Mouse (Mus musculus) CH12.LX (cell line): ENCODE measurements at regions not wholly inside any gene's neighbourhood (a gene's known extent, or its start where the extent isn't known, plus 50 kb on each side); places are given as distances from the start of the nearest gene placed in this dataset.

Experiments used
- DNase-seq: peaks from one replicate; pipeline ENCODE4 v3.0.0-alpha.2; 2013; ENCODE audit errors: extremely low read depth
- H3K27ac ChIP-seq: 2 replicates; pipeline ENCODE4 v1.5.1; 2012; ENCODE audit warnings: low read depth, mild to moderate bottlenecking, control low read depth, moderate library complexity; ENCODE audit not compliant: insufficient read depth
- H3K27me3 ChIP-seq: replicated peaks from 2 replicates; pipeline ENCODE3; 2012; ENCODE audit warnings: inconsistent platforms
- H3K36me3 ChIP-seq, 2 experiments: replicated peaks in 1 of 2; 2 replicates each; pipeline versions ENCODE3 to v1.6.1; 2012; ENCODE audit warnings: inconsistent platforms in 1 of 2, low read length in 1 of 2, mild to moderate bottlenecking in 1 of 2, mixed read lengths in 1 of 2, moderate library complexity in 1 of 2; ENCODE audit not compliant: control insufficient read depth in 1 of 2, insufficient read depth in 1 of 2
- H3K4me1 ChIP-seq, 2 experiments: 2 replicates each; pipeline ENCODE4 v1.6.1; 2012; ENCODE audit warnings: inconsistent platforms in 1 of 2, moderate library complexity in 1 of 2; ENCODE audit not compliant: insufficient read depth in 2 of 2, control insufficient read depth in 1 of 2
- H3K4me2 ChIP-seq: 2 replicates; pipeline ENCODE4 v1.6.1; 2012; ENCODE audit warnings: low read depth, mild to moderate bottlenecking, control low read depth; ENCODE audit not compliant: poor library complexity, insufficient read depth, severe bottlenecking
- H3K4me3 ChIP-seq, 3 experiments: fragments of 150-350 bp in 1 of 3; sonication (generic) in 1 of 3; replicated peaks in 1 of 3; 2 replicates each; pipeline versions ENCODE3 to v1.5.1; 2011 to 2012; ENCODE audit warnings: low read depth in 2 of 3, low read length in 2 of 3, mild to moderate bottlenecking in 2 of 3, moderate library complexity in 2 of 3, control low read depth in 1 of 3, improper control_type of control experiment in 1 of 3, inconsistent platforms in 1 of 3, mixed read lengths in 1 of 3; ENCODE audit not compliant: poor library complexity in 1 of 3
- H3K79me2 ChIP-seq: replicated peaks from 2 replicates; pipeline ENCODE4 v1.6.1; 2012; ENCODE audit warnings: mild to moderate bottlenecking, moderate library complexity; ENCODE audit not compliant: control insufficient read depth, poor library complexity, insufficient read depth, severe bottlenecking; ENCODE audit errors: extremely low read depth
- H3K9ac ChIP-seq: 2 replicates; pipeline ENCODE4 v1.6.1; 2012; ENCODE audit warnings: low read depth, mild to moderate bottlenecking, control low read depth, moderate library complexity; ENCODE audit not compliant: insufficient read depth
- H3K9me3 ChIP-seq: replicated peaks from 2 replicates; pipeline ENCODE3; 2012; ENCODE audit warnings: low read length, inconsistent platforms, mixed read lengths
- CHD2 ChIP-seq: IDR thresholded peaks from 2 replicates; pipeline ENCODE4 v1.6.1; 2011; ENCODE audit warnings: low read length, improper control_type of control experiment
- E2F4 ChIP-seq: IDR thresholded peaks from 2 replicates; pipeline ENCODE4 v1.6.1; 2011; ENCODE audit warnings: low read depth, low read length, improper control_type of control experiment; ENCODE audit not compliant: insufficient replicate concordance
- ELF1 ChIP-seq: IDR thresholded peaks from 2 replicates; pipeline ENCODE4 v1.6.1; 2014; ENCODE audit warnings: low read depth, mild to moderate bottlenecking, inconsistent platforms, low read length, improper control_type of control experiment
- ETS1 ChIP-seq: conservative IDR thresholded peaks from 2 replicates; pipeline ENCODE4 v1.6.1; 2012; ENCODE audit warnings: low read depth, mild to moderate bottlenecking, inconsistent platforms, low read length, improper control_type of control experiment, moderate library complexity
- IRF4 ChIP-seq: IDR thresholded peaks from 2 replicates; pipeline ENCODE4 v1.6.1; 2014; ENCODE audit warnings: low read depth, mild to moderate bottlenecking, inconsistent platforms, low read length, improper control_type of control experiment
- JUN ChIP-seq: IDR thresholded peaks from 2 replicates; pipeline ENCODE4 v1.6.1; 2011; ENCODE audit warnings: low read depth, mild to moderate bottlenecking, low read length, improper control_type of control experiment, moderate library complexity; ENCODE audit not compliant: insufficient read depth
- MAFK ChIP-seq: IDR thresholded peaks from 2 replicates; pipeline ENCODE4 v1.6.1; 2011; ENCODE audit warnings: low read length, improper control_type of control experiment; ENCODE audit not compliant: insufficient replicate concordance
- MYC ChIP-seq: IDR thresholded peaks from 2 replicates; pipeline ENCODE4 v1.6.1; 2011; ENCODE audit warnings: low read depth, mild to moderate bottlenecking, improper control_type of control experiment, low read length
- NELFE ChIP-seq: IDR thresholded peaks from 2 replicates; pipeline ENCODE4 v1.6.1; 2011; ENCODE audit warnings: low read depth, low read length, improper control_type of control experiment
- POLR2A ChIP-seq: IDR thresholded peaks from 2 replicates; pipeline ENCODE4 v1.6.1; 2011; ENCODE audit warnings: low read depth, mild to moderate bottlenecking, improper control_type of control experiment, low read length
- POLR2AphosphoS2 ChIP-seq: IDR thresholded peaks from 2 replicates; pipeline ENCODE4 v1.6.1; 2011; ENCODE audit warnings: low read depth, low read length, improper control_type of control experiment
- SIN3A ChIP-seq: IDR thresholded peaks from 2 replicates; pipeline ENCODE4 v1.6.1; 2012; ENCODE audit warnings: low read length, improper control_type of control experiment, inconsistent platforms
- TBP ChIP-seq: conservative IDR thresholded peaks from 2 replicates; pipeline ENCODE4 v1.6.1; 2011; ENCODE audit warnings: low read depth, low read length, improper control_type of control experiment
- USF2 ChIP-seq: conservative IDR thresholded peaks from 2 replicates; pipeline ENCODE4 v1.6.1; 2011; ENCODE audit warnings: low read depth, low read length, improper control_type of control experiment
- ZKSCAN1 ChIP-seq: IDR thresholded peaks from 2 replicates; pipeline ENCODE4 v1.6.1; 2012; ENCODE audit warnings: low read depth, inconsistent platforms, low read length, improper control_type of control experiment, borderline replicate concordance
- ZMIZ1 ChIP-seq: IDR thresholded peaks from 2 replicates; pipeline ENCODE4 v1.6.1; 2012; ENCODE audit warnings: low read depth, mild to moderate bottlenecking, inconsistent platforms, low read length, improper control_type of control experiment
- ZNF384 ChIP-seq: IDR thresholded peaks from 2 replicates; pipeline ENCODE4 v1.6.1; 2012; ENCODE audit warnings: low read depth, low read length, improper control_type of control experiment, inconsistent platforms
- dilution Hi-C: fragments of 300-500 bp; cut with MboI; formaldehyde crosslinking; loops from 2 replicates; pipeline ENCODE4 v1.14.3; 2020; ENCODE audit warnings: low sequenced_read_pairs; ENCODE audit not compliant: extremely low pct_unique_long_range_greater_than_20kb, extremely low pct_ligation_motif_present
- in situ Hi-C: fragments of 300-500 bp; cut with MboI; formaldehyde crosslinking; loops from 3 replicates; pipeline ENCODE4 v1.14.3; 2019; ENCODE audit warnings: low sequenced_read_pairs, low pct_ligation_motif_present, low pct_unique_long_range_greater_than_20kb, mixed read lengths

DNA sequence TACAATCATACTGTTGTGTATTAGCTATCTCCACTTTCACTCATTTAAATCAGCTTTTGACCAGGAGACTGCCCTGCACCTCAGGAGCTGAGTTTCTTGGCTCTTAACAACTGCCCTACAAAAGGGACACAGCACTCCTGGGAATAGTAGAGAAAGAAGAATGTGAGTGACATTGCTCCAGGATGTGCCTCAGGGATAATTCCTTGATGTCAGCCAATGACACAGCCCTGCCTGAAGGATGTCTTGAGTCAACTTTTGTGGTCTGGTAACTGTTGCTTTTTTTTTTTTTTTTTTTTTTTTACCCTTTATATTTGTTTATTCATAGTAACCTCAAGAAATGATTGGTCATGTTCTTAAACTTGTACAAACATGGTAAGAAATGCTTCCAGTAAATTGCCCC, 415.5 kb downstream of the Hdgfl1 start:
- H3K4me3 ChIP-seq = no peak overlapping the region
- H3K9me3 ChIP-seq = no peaks in the 10 kb centered on the region
- TF ChIP-seq ETS1 (no peak), MYC (no peak), ZMIZ1 (no peak), USF2 (no peak), E2F4 (no peak), MAFK (no peak), POLR2AphosphoS2 (no peak), ELF1 (no peak), SIN3A (no peak), ZKSCAN1 (no peak), CHD2 (no peak), TBP (no peak), JUN (no peak), IRF4 (no peak), ZNF384 (no peak), POLR2A (no peak), NELFE (no peak)
- H3K27me3 ChIP-seq = no peaks in the 10 kb centered on the region
- no peaks in the 10 kb centered on the region for H3K4me1 ChIP-seq
- no peak overlapping the region for H3K4me2 ChIP-seq
- no peak overlapping the region for H3K9ac ChIP-seq
- no peaks in the 10 kb centered on the region for H3K36me3 ChIP-seq
- dilution Hi-C loops = no loop called here
- no peaks in the 10 kb centered on the region for H3K79me2 ChIP-seq
- no peak overlapping the region for H3K27ac ChIP-seq
- in situ Hi-C loops = no loop called here
- DNase-seq = no peak

GRCm38 (mm10) chr13:26350510-26350909, 419.5 kb downstream of the Hdgfl1 start:
- DNase-seq = no peak
- dilution Hi-C loops (no loop called here), in situ Hi-C loops (no loop called here)

More at GRCm38 (mm10) chr13:26350510-26350909, 419.5 kb downstream of the Hdgfl1 start:
- Histone ChIP-seq H3K36me3 (no peaks in the 10 kb centered on the region), H3K27ac (no peak overlapping the region), H3K4me1 (no peaks in the 10 kb centered on the region), H3K9me3 (no peaks in the 10 kb centered on the region), H3K27me3 (no peaks in the 10 kb centered on the region), H3K9ac (no peak overlapping the region), H3K79me2 (no peaks in the 10 kb centered on the region), H3K4me3 (no peak overlapping the region), H3K4me2 (no peak overlapping the region)
- TF ChIP-seq TBP = no peak
